Mouse (Mus musculus) common myeloid progenitor, adult 5-6 weeks (primary cell): Measurements from ENCODE around the gene Pde4b. TPM values are rescaled to one million over a fixed set of nuclear protein-coding genes. Genes with fewer than 3 reads are reported as not detected.
A peak's percentile ranks its signal among the peaks of the same experiment; 100 is the strongest.

Source experiments
- ATAC-seq: replicated peaks from 2 replicates; pipeline ENCODE4 v1.8.0; 2016; ENCODE audit warnings: low read depth, mild to moderate bottlenecking, moderate TSS enrichment, inconsistent platforms; ENCODE audit not compliant: poor library complexity, severe bottlenecking
- total RNA-seq: library from RNA; stranded (forward); fragments of 200-1000, 187-1606 nt; gene quantifications from 2 replicates; pipeline ENCODE4 v1.2.3, GENCODE M21; 2017

Gene Pde4b
- total RNA-seq, 1 experiment from 2014 or later = 85.2 TPM

DNA sequence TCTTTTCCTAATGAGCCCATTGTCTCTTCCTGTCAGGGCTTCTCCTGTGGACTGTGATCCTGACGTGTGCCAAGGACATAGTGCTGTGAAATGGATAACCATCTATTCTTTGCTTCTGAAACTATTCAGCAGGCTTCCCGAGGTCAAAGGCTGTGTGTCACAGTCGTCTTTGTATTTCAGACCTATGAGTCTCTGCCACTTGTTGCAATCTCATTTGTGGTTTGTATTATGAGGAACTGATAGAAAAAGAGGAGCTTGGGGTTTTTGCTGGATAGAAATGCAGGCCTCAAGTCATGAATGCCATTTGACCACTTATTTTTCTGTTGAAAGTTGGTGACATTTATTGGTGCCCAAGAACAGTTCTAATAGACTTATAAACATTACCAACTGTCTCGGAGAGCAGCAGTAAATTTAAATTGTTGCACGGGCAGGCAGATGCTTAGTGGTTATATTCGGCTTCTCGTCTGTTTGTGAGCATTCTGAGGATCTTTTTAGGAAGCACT is 85.4 kb downstream of the Pde4b start:
- ATAC-seq = peak; percentile 45; the same call in 1 of the 2 replicates

DNA sequence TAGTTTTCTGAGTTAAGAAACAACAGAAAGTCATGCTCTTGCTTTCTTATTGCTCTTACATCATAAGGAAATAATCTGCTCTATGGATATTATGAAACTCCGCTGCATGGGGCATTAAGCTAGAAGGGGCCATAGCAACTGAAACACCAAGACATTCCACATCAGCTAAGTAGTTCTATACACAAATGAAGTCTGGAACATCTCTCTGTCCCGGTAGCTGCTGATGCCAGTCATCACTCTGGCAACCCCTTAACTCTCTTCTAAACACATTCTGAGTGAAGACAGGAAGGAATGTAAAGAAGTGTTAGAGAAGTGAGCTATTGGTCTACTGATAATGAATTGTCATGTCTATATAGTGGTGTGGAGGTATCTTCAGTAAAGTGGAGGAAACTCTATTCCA is 88.6 kb downstream of the Pde4b start:
- ATAC-seq = no peak

DNA sequence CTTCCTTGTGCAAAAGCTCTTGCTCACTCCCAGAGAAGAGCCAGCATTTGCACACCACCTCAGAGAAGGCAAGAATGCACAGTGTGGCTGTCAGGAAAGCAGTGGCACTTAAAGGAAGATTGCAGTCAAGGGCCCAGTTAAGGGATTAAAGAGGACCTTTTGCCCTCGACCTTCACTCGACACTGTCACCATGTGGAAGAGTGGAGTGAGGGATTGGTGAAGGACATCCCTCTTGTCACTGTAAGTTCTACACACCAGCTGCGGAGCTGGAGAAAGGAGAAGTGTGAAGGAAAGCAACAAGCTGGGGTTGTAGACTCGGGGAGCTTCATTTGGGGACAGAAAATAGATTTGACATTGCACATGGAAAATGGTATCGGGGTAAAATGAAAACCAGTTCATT is 89.9 kb downstream of the Pde4b start:
- no peak for ATAC-seq

DNA sequence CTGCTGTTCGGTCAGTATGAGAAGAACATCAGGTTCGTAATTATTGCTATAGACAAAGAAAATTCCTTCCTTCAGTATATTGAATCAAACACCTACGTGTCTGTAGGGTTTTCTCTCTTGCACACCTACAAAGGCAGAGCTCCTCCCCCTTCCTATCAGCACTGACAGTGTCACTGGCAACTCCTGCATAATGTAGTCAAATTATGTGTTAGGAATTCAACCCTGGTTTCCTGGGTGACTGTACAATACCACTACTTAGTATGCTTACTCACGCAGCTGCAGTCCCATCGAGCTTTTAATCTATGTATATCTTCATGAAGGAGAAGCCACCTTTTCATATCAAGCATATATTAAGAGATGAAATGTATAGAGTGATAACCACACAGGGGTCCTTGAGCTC is 99.5 kb downstream of the Pde4b start:
- no peak for ATAC-seq

DNA sequence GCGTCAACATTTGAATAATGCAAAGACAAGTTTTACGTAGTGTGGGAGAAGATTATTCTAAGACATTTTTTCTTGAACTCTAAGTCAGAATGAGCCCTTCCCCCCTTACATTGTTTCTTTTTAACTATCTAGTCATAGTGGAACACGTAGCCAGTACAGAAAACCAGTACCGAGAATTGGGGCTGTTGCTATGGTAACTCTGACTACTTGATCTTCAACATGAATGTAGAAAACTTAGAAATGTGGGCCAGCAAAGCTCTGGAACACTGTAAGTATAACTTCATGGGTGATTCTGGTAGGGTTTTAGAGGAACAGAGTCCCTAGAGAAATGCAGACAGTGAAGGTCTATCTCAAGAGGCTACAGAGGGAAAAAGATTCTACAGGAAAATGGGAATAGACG is 110.4 kb downstream of the Pde4b start:
- ATAC-seq = no peak

DNA sequence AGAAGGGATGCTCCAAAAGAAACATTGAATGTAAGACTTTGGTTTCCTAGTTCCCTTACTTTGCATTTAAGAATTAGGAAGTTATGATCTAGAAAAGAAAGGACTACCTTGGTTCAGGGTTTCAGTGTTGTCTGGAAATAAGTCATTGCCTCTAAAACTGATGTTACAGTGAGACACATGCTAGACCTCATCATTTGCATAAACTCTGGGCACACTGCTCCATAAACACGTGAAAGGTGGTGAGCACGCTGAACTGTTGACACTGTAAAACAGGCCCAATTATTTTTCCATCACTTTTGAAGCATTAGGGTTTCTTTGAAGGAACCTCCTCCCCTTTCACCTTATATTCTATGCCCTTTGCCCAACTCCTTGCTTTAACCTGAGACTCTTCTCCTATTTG is 122.4 kb downstream of the Pde4b start:
- no peak for ATAC-seq

DNA sequence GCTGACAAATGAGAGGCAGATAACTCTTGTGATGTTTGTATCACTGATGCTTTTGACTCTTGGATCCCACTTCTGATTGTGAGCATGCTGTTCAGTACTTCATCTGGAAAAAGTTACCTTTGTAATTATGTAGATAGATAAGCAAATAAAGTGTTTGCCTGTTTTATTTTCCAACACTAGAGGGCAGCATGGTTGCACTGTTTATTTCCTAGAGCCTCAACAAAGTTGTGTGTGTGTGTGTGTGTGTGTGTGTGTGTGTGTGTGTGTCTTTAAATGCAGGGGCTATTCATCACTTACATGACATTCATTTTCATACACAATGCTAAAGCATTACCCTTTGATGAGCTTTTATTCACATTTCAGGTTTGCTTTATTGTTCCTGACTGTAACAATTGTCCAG is 139.4 kb downstream of the Pde4b start:
- ATAC-seq = peak; percentile 66

DNA sequence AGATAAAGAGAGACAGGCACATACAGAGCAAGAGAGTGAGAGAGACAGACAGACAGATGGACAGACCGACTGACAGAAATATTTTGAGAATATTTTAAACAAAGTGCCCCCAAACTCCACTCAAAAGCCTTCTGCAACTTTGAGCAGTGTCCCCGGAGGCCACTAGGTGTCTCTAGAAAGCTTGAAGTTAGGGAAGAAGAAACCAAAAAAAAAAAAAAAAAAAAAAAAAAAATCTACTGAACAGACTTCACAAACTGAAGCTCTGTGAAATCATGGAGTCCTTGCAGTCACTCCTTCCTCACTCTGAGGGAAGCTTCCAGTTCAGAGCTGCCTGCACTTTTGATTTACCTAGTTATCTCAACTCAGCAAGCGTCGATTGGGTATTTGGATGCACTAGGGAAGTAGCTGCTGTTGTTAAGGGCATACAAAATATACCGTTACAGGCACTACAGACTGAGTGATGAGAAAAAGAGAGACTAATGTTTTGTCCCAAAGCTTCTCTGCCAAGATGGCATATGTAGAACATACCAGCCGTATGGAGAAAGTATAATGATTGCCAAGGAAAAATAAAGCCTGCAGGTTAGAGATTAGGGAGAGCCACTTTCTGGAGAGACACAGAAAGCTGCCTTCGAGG is 141.7 kb downstream of the Pde4b start:
- peak; percentile 55 for ATAC-seq

DNA sequence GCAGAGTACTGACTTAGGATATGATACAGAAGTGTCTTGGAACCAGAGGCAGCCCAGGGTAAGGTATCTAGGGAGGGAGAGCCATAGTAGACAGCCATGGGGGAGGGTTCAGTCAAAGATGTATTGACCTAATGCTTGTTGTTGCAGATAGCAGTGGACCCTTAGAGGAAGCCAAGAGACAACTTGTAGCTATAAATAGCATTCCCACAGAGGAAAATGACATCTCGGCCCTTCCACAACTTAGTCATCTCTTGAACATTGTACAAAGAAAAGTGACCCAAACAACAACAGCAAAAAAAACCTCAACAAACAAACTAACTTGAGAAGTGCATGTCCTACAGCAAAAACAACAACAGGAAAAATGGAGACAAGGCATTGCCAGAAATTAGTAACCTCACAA is 143.6 kb downstream of the Pde4b start:
- no peak for ATAC-seq

DNA sequence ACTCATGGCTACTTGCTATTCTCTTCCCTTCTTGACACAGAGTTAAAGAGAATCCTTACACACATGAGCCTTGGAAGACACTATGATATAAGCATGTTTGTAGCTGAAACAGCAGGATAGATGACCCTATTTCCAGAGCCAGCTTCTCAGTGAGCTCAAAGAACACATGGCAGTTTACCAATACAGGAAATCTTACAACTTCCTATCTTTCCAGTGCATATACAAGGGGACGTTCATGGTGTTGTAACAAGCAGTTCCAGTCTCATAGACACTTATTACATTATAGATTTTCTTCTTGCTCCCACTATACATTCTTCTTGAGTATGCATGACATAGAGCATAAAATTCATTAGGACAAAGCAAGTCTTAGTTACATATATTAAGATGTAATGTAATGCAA is 146.3 kb downstream of the Pde4b start:
- ATAC-seq = no peak

DNA sequence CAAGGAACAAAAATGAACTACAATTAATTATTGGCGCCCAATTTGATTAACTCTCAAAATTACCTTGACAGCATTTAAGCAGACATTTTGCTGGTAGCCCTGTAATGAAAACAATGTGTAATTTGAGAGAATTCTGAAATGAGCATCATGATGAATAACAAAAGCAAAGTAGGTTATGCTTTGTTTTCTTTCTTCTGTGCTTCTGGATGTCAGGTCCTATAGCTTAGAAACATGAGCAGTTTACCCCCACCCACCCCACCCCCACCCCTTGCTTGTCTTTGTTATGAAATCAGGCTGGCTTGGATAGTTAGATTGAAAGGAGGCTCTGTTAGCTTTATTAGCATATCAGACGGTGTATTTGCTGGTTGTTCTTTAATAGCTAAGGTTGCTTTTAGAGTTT is 147.8 kb downstream of the Pde4b start:
- no peak for ATAC-seq

DNA sequence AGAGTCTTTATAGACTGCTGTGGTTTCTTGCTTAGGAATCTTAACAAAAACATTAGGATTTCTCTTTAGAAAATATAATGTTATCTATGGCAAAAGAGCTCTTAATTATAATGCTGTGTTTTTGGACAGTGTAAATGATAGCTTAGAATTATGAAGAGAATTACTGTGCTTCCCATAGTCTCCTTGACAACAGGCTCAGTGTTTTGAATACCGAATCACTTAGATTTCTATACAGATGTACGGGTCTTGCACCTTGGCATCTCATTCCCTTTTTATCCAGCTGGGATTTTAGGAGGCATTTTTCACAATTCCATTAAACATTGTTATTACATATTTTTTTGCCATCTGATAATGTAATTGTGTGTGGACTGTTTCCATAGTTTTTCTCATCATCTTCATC is 151.8 kb downstream of the Pde4b start:
- no peak for ATAC-seq

DNA sequence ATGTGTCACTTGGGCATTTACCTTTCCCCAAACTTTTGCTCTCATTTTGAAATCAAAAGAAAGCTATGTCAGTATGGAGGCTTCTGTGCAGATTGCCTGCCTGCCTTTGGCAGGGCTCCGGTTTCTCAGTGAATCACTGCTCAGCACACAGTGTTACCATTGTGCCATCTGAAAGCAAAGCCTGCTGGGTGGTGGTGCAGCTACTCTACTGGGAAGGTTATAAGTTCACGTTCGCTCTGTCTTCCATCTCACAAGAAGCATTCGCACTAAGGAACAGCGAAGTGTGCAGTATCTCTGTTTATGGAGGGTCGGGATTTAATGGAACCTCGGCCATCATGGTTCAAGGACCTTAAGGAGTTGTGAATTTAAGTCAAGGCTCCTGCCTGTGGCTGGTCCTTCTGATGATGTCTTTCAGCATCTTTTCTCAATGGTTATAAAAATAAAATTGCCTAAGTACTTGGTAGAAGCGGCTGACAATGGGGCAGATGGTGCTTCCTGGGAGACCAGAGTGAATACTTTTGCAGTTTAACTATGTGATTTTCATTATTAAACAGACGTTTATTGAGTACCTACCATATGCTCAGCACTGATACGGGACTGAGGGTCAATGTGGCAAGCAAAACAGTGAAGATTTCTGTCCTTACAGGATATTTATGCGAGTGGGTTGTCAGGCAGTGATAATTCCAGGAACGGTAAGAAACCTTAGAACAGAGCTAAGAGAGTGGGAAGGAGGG is 152.5 kb downstream of the Pde4b start:
- no peak for ATAC-seq

DNA sequence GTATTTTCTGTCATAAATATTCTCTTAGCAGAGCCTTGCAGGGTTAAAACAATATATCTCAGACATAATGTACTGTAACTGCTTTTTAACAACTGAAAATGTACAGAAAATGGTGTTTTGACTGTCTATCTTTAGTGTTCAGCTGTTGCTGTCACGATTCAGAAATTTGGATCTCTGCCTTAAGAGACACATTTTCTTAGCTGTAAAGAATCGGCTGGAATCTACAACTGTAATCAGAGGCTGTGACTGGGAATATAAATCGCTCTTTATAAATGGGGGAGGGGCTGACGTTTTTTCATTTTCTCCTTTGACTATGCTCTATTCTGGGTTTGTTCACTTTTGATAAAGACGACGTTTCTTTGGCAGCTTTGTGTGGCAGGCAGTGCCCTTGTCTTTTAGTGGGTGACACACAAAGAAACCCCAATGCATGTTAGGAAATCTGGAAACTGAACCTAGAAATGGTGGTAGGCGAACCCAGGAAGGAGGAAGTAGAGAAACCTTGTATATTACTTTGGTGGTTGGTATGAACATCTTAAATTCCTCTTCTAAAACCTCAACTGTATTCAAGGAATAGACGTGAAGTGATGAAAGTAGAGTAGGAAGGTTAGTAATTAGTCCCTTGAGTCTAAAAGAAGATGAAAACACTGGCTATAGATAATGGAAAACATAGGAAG is 153.5 kb downstream of the Pde4b start:
- no peak for ATAC-seq

DNA sequence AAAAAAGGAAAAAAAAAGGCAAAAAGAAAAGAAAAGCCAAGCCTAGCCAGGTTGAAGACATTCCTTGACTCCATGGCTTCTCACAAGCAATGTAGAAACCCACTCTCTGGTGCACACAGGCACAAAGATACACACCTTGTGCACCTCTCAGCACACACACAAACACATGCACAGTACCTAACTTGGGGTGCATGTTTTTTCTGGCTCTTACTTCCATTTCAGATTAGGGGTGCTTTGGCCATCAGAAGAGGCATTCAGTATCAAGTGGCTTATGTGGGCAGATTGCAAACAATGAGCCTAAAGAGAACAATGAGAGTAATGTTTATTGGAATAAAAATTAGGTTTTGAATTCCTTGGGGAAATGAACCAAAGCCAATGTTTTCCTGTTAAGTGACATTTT is 166.7 kb downstream of the Pde4b start:
- no peak for ATAC-seq

DNA sequence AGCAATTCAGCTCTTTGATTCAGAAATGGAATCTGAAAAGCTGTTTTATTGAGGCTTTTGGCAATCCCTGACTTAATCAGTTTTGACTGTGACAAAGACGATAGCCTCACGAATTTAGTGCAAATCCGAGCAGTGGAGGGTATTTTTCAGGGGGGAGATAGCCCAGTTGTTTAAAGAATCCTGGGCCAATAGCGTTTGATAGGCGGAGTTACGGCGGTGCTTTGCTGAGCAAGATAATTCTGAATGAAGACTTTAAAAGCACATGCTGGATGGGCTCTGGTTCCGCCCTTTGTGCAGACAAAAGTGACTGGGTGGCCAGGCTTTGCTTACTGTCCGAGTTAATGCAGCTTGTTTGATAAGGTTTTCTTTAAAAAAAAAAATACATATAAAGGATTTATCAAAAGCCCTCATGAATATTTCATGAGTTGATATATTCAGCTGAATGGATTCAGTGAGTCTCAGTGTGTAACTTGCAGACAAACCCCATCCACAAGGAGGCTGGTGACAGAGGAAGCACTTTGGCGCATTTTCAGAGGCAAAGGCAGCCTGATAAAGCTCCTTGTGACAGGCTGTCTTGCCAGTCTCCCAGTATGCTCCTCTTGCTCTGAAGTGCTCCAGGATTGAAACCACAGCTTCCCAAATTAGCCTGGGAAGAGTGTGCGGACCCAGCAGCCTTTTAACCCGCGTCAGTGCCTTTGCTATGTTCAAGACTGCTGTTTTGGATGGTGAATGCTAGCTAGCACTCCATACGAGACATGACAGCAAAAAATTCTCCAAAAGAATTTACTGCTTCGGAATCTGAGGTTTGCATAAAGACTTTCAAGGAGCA is 167.3 kb downstream of the Pde4b start:
- ATAC-seq = peak; percentile 63

DNA sequence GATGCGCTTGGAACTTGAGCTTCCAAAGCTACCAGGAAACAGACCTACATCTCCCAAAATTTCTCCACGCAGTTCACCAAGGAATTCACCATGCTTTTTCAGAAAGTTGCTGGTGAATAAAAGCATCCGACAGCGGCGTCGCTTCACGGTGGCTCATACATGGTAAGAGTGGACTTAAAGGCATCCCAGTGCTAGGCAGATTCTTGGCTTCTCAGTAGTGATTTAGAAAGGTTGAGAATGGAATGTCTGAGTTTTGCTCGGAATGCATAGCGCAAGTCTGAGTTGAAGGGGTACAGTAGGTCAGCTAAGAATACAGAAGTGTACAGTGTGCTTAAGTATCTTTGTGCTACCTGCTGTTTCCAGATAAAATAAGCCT is 167.9 kb downstream of the Pde4b start:
- ATAC-seq = no peak

DNA sequence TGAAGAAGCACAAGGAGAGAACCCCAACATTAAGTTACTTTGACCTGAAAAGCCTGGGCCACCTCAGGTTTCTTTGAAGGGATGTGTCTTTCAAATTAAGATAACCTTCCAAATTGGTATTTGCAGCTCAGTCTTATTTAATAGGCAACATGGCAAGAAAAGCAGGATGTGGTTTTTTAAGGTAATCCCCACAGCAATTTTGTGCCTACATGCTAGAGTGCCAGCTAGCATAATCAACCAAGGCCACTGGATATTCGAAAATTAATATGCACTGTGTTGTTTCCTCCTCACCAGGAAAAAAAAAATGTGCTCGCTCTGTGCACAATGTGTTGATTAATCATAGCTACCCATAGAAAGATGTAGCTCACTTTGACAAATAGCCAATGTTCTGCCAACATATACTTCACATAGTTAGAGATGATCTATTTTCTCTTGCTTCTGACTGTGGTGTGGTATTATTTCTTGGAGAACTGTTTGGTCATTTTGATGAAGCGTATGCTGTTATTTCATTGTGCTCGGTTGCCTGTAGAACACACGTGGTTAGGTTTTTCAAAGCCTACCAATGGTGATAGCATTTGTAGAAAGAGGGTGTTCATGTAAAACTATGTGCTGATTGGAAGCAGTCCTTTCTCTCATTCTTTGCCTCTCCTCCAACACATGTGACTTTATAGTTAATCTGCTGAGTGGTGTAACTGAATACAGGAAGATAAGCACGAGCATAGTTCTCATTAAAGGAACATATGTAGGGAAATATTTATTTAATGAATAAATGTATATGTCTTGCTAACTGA is 169.0 kb downstream of the Pde4b start:
- ATAC-seq = no peak

DNA sequence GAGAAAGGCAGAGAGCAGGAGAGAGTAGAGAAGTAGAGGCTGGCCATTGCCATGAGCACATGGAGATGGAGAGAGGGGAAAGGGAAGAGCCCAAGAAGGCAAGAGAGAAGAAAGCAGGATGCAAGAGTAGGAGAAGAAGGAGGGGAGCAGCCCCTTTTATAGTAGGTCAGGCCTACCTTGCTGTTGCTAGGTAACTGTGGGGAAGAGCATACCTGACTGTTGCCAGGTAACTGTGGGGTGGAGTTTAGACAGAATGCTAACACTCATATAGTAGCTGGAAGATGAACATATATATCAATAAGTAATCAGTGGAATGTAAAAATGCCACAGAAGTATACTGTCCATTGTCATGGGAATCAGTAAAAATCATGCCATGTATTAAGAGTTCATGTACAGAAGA is 172.9 kb downstream of the Pde4b start:
- ATAC-seq = no peak

DNA sequence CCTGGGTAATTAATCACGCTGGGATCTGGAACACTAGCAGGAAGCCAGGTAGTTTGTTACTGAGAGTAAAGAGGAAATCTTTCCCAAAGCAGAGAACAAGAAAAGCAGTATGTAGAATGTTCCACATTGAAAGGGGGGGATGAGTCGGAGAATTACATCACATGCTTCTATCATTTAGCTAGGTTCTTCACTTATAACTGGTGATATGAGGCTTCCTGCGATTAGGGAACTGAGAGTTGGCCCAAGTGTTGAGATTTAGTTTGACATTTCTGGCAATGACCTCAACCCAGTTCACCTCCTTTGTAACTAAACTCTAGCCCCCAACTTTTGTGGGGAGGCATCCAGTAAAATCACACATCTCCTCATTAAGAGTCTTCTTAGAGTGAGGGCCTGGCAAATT is 185.0 kb downstream of the Pde4b start:
- peak; percentile 22 for ATAC-seq
